Mouse (Mus musculus): ENCODE results near the gene Olfr987.
A peak's percentile ranks its signal among the peaks of the same experiment; 100 is the strongest.
"Not testable (repeated sequence)": the region's sequence is repeated elsewhere in the genome, so short reads cannot be mapped to it uniquely, and the experiment has no call there.

Olfr987 gene

GRCm38 (mm10) chr2:85339215-85339614 is at the start of gene Olfr987:
Gene Olfr987, minus strand, starts transcription at chr2:85339315.
- not testable (repeated sequence) for DNase-seq

- not testable (repeated sequence) for DNase-seq
Observed at GRCm38 (mm10) chr2:85363127-85363526, 24.0 kb upstream of the Olfr987 start, which contains the start of gene Olfr988. Gene Olfr988, minus strand, starts transcription at chr2:85363227.

GRCm38 (mm10) chr2:85339972-85340371 is 857 bp upstream of the Olfr987 start:
- DNase-seq: no peak

- peak; percentile 6 for DNase-seq
Observed at GRCm38 (mm10) chr2:85319106-85319505, 20.0 kb downstream of the Olfr987 start.

- DNase-seq: no peak
Observed at GRCm38 (mm10) chr2:85285406-85285805, 53.7 kb downstream of the Olfr987 start.

- peak; percentile 4 for DNase-seq
Observed at GRCm38 (mm10) chr2:85284626-85285025, 54.5 kb downstream of the Olfr987 start.

- DNase-seq: peak; percentile 2
Observed at GRCm38 (mm10) chr2:85283631-85284466, 55.3 kb downstream of the Olfr987 start.

GRCm38 (mm10) chr2:85281023-85281422 is 58.1 kb downstream of the Olfr987 start:
- DNase-seq: peak; percentile 8

Measured in retina, postnatal 1 day (tissue).